9 mouse cellular contexts compared by ENCODE assay signal in genomic region chr10:80019471-80020131, GRCm38 (mm10). TPM values are rescaled to one million over a fixed set of nuclear protein-coding genes. Genes with fewer than 3 reads are reported as not detected.
DNase-seq lines count a peak whose midpoint lies in the region; ATAC-seq lines count a peak whose summit lies in the region.
"Had no signal": no experiment of that assay in that cellular context is flagged by ENCODE, and none has a peak within 500 bp of the region (broad histone marks: within the 10 kb centered on the region; RNA-seq: fewer than 3 reads in every experiment).

No protein-coding gene starts in this region.

- no peaks in the 10 kb centered on the region for H3K9me3 ChIP-seq in kidney, embryonic 15.5 days (replicated peaks)
- H3K9me3 ChIP-seq in embryonic facial prominence, embryonic 11.5 days (replicated peaks; ENCODE audit: control insufficient read depth, low read length): no peaks in the 10 kb centered on the region
- H3K9me3 ChIP-seq in hindbrain, embryonic 16.5 days (ENCODE audit: control insufficient read depth, low read length): no peaks in the 10 kb centered on the region

- peaks cover 24% of the 10 kb centered on the region for H3K4me1 ChIP-seq in kidney, embryonic 15.5 days
- peaks cover 4% of the 10 kb centered on the region for H3K4me1 ChIP-seq in embryonic facial prominence, embryonic 11.5 days (ENCODE audit: control insufficient read depth, insufficient read depth, low read length)
- H3K4me1 ChIP-seq in hindbrain, embryonic 16.5 days (ENCODE audit: control insufficient read depth, insufficient read depth, low read depth, low read length): no peaks in the 10 kb centered on the region

- H3K27me3 ChIP-seq in kidney, embryonic 15.5 days: peaks cover 19% of the 10 kb centered on the region
- peaks cover 9% of the 10 kb centered on the region for H3K27me3 ChIP-seq in embryonic facial prominence, embryonic 11.5 days (ENCODE audit: control insufficient read depth, insufficient read depth, low read length)
- H3K27me3 ChIP-seq in hindbrain, embryonic 16.5 days (replicated peaks; ENCODE audit: control insufficient read depth, insufficient read depth, low read length): peaks cover 19% of the 10 kb centered on the region
- H3K27me3 ChIP-seq: CH12.LX had no signal

- 13% methylated on average over 20 of the region's 20 CpGs for WGBS in kidney, embryonic 15.5 days
- WGBS in embryonic facial prominence, embryonic 11.5 days: 4% methylated on average over 20 of the region's 20 CpGs
- 3% methylated on average over 20 of the region's 20 CpGs for WGBS in hindbrain, embryonic 16.5 days

- H3K9ac ChIP-seq in kidney, embryonic 15.5 days: peak overlapping the region; percentile 33; the same call in 1 of the 2 replicates
- peak overlapping the region; percentile 47 for H3K9ac ChIP-seq in embryonic facial prominence, embryonic 11.5 days (replicated peaks; ENCODE audit: low read length)
- no peak overlapping the region for H3K9ac ChIP-seq in hindbrain, embryonic 16.5 days (ENCODE audit: low read depth, low read length)

- DNase-seq in kidney, postnatal 10 days: no peak
- DNase-seq in embryonic facial prominence, embryonic 11.5 days (ENCODE audit: low spot score): peak; percentile 66
- peak; percentile 34 for DNase-seq in naive thymus-derived CD4-positive, alpha-beta T cell, adult 2 months (ENCODE audit: low read depth)
- DNase-seq in right cerebral cortex, postnatal 36 days (ENCODE audit: low spot score in 2 of 2): no peak
- DNase-seq in urinary bladder, postnatal 4 days (ENCODE audit: low spot score in 2 of 2): no peak
- no peak for DNase-seq in c-Kit-positive CD71-positive TER-119-positive erythroid progenitor cells, embryonic 14.5 days (ENCODE audit: low spot score)

- H3K27ac ChIP-seq in kidney, embryonic 15.5 days: peak overlapping the region; percentile 77
- H3K27ac ChIP-seq in embryonic facial prominence, embryonic 11.5 days (replicated peaks; ENCODE audit: low read depth, low read length): no peak overlapping the region
- H3K27ac ChIP-seq in hindbrain, embryonic 16.5 days (ENCODE audit: low read depth, low read length): no peak overlapping the region

- no peaks in the 10 kb centered on the region for H3K36me3 ChIP-seq in kidney, embryonic 15.5 days
- no peaks in the 10 kb centered on the region for H3K36me3 ChIP-seq in embryonic facial prominence, embryonic 11.5 days (replicated peaks; ENCODE audit: control insufficient read depth, insufficient read depth, low read depth, low read length)
- no peaks in the 10 kb centered on the region for H3K36me3 ChIP-seq in hindbrain, embryonic 16.5 days (ENCODE audit: control insufficient read depth, insufficient read depth, low read length)

- peak; percentile 74 for ATAC-seq in kidney, embryonic 15.5 days (replicated peaks; ENCODE audit: low FRiP score)
- peak; percentile 51; the same call in 1 of the 2 replicates for ATAC-seq in embryonic facial prominence, embryonic 11.5 days (replicated peaks; ENCODE audit: insufficient number of reproducible peaks, low FRiP score, low TSS enrichment, low read depth)
- no peak for ATAC-seq in hindbrain, embryonic 16.5 days

- H3K4me3 ChIP-seq in kidney, embryonic 15.5 days (replicated peaks): peak overlapping the region; percentile 42
- H3K4me3 ChIP-seq in embryonic facial prominence, embryonic 11.5 days (ENCODE audit: low read depth, low read length): peak overlapping the region; percentile 9
- H3K4me3 ChIP-seq in hindbrain, embryonic 16.5 days (ENCODE audit: low read length): no peak overlapping the region

- peak overlapping the region; percentile 62 for H3K4me2 ChIP-seq in kidney, embryonic 15.5 days
- H3K4me2 ChIP-seq in embryonic facial prominence, embryonic 11.5 days (ENCODE audit: low read depth, low read length): peak overlapping the region; percentile 32
- peak overlapping the region; percentile 11; the same call in 1 of the 2 replicates for H3K4me2 ChIP-seq in hindbrain, embryonic 16.5 days (ENCODE audit: low read length)

RNA-seq across cellular contexts. Expression of gene Arhgap45, which starts 3.1 kb away (rescaled TPM):
- 8.7 and 10.0 TPM in 2 replicates for polyA plus RNA-seq in kidney, embryonic 15.5 days (2015; fragmentation: Nextera tagmentation; extraction: Ambion mirVana)
- 5.2 and 6.7 TPM in 2 replicates for polyA plus RNA-seq in embryonic facial prominence, embryonic 11.5 days (2014; fragmentation: Nextera tagmentation; extraction: Ambion mirVana)
- 1.7 and 2.2 TPM in 2 replicates for polyA plus RNA-seq in hindbrain, embryonic 16.5 days (2015; fragmentation: Nextera tagmentation; extraction: Ambion mirVana)

RNA-seq across cellular contexts. Expression of gene Polr2e, which starts 20.0 kb away (rescaled TPM):
- polyA plus RNA-seq in kidney, embryonic 15.5 days (2015; fragmentation: Nextera tagmentation; extraction: Ambion mirVana): 235 and 243 TPM in 2 replicates
- 266 and 287 TPM in 2 replicates for polyA plus RNA-seq in embryonic facial prominence, embryonic 11.5 days (2014; fragmentation: Nextera tagmentation; extraction: Ambion mirVana)
- 141 and 143 TPM in 2 replicates for polyA plus RNA-seq in hindbrain, embryonic 16.5 days (2015; fragmentation: Nextera tagmentation; extraction: Ambion mirVana)

RNA-seq across cellular contexts. Expression of gene Abca7, which starts 23.3 kb away (rescaled TPM):
- 3.9 and 4.5 TPM in 2 replicates for polyA plus RNA-seq in kidney, embryonic 15.5 days (2015; fragmentation: Nextera tagmentation; extraction: Ambion mirVana)
- 0.98 and 1.3 TPM in 2 replicates for polyA plus RNA-seq in embryonic facial prominence, embryonic 11.5 days (2014; fragmentation: Nextera tagmentation; extraction: Ambion mirVana)
- polyA plus RNA-seq in hindbrain, embryonic 16.5 days (2015; fragmentation: Nextera tagmentation; extraction: Ambion mirVana): 4.2 and 5.1 TPM in 2 replicates

RNA-seq across cellular contexts. Expression of gene Gpx4, which starts 27.4 kb away (rescaled TPM):
- polyA plus RNA-seq in kidney, embryonic 15.5 days (2015; fragmentation: Nextera tagmentation; extraction: Ambion mirVana): 581 and 603 TPM in 2 replicates
- polyA plus RNA-seq in embryonic facial prominence, embryonic 11.5 days (2014; fragmentation: Nextera tagmentation; extraction: Ambion mirVana): 515 and 565 TPM in 2 replicates
- polyA plus RNA-seq in hindbrain, embryonic 16.5 days (2015; fragmentation: Nextera tagmentation; extraction: Ambion mirVana): 601 and 643 TPM in 2 replicates

RNA-seq across cellular contexts. Expression of gene Cnn2, which starts 31.2 kb away (rescaled TPM):
- 253 and 292 TPM in 2 replicates for polyA plus RNA-seq in kidney, embryonic 15.5 days (2015; fragmentation: Nextera tagmentation; extraction: Ambion mirVana)
- 255 and 271 TPM in 2 replicates for polyA plus RNA-seq in embryonic facial prominence, embryonic 11.5 days (2014; fragmentation: Nextera tagmentation; extraction: Ambion mirVana)
- polyA plus RNA-seq in hindbrain, embryonic 16.5 days (2015; fragmentation: Nextera tagmentation; extraction: Ambion mirVana): 30.5 and 38.9 TPM in 2 replicates

Comparison
In these comparisons a context has a peak if more than half of its experiments do, and no peak if none do; other contexts are left out.
1. H3K4me2 ChIP-seq: peak in every context shown above with its lines; median percentile 62 in kidney, embryonic 15.5 days; 32 in embryonic facial prominence, embryonic 11.5 days; 11 in hindbrain, embryonic 16.5 days.
2. DNase-seq: peak in embryonic facial prominence, embryonic 11.5 days (single experiment) and naive thymus-derived CD4-positive, alpha-beta T cell, adult 2 months (single experiment); none in kidney, postnatal 10 days (single experiment), right cerebral cortex, postnatal 36 days (0 of 2), urinary bladder, postnatal 4 days (0 of 2) and c-Kit-positive CD71-positive TER-119-positive erythroid progenitor cells, embryonic 14.5 days (single experiment).